Mouse (Mus musculus): Measurements from ENCODE around the gene Clps.

The Clps gene

DNA sequence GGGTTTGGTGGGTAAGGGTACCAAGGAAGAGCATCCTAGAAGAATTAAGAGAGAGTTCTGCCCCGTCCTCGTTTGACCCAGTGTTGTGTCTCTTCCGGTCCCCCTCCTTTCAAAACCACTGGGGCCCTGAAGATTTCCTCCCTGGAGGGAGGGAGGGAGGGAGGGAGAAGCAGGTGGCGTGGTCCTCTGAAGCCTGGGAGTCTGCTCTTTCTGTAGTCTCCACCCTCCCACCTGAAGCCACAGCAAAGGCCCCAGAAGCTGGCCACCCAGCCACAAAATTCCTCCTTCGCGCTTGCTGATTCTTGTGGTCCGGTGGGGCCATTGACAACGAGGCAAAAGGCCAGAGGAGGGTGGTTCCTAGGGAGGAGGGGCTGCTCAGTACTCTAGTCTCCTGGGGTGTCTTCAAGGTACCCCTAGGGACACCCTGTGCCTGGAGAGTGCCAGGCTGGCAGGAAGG, 41.9 kb downstream of the Clps start:
- no peak for DNase-seq (ENCODE audit: low spot score in 2 of 2)

DNA sequence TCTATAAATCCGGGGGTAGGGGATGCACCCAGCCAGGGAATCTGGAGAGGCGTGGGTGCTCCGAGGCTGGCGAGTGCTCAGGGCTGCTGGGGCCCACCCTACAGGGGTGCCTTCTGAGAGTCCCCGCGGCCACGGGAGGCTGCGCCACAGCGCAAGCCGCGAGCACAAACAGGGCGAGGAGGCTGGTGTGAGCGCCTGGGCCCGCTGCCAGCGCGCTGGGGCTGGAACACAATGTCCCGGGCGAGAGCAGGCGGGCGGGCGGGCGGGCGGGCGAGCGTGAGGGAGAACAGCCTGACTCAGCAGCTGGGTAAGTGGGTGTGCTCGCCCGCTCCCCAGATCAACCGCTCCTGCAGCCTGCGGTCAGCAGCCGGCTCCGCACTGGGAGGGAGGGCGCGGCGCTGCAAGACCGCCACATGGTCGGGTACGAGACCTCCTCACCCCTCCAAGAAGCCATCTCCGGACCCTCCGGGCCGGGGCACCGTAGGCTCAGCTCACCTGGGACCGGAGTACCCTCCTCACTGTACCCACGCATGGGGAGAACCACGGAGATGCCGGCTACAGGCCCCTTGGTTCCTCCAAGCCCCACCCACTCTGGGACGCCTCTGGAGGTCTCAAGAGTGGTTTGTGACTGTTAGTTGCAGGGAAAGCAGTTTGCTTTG, 42.5 kb downstream of the Clps start:
- peak; percentile 54 to 63 for DNase-seq (ENCODE audit: low spot score in 2 of 2)

DNA sequence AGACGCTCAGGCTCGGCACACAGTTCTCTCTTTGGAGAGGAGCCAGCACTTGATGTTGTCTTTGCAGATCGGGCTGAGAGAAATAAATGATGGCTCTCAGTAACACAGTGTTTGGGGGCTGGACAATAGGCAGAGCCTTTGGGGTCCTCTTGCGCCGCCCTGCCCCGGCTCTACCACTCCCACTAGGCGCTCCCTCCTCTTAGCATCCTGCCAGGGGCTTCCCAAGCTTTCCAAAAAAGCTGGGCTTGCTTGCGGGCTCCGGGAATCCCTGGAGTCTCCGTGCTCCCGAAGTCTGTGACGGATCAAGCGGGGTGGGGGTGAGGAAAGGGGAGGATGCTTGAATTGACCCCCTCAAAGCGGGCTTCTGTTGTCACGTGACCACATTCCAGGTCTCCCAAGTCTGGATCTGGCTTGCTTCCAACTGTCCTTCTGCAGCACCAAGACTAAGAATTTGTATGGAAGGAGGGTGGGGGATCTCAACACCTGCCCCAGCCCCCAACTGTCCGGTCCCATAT, 43.1 kb downstream of the Clps start, which contains the start of gene Fkbp5:
Gene Fkbp5, minus strand, starts transcription at position 87 of the 515 bp plus-strand sequence.
- peak in 1 of 2 experiments; percentile 29 for DNase-seq (ENCODE audit: low spot score in 2 of 2)

- DNase-seq (ENCODE audit: low spot score in 2 of 2) = no peak
Measured at GRCm38 (mm10) chr17:28516881-28517280, 43.7 kb downstream of the Clps start.

DNA sequence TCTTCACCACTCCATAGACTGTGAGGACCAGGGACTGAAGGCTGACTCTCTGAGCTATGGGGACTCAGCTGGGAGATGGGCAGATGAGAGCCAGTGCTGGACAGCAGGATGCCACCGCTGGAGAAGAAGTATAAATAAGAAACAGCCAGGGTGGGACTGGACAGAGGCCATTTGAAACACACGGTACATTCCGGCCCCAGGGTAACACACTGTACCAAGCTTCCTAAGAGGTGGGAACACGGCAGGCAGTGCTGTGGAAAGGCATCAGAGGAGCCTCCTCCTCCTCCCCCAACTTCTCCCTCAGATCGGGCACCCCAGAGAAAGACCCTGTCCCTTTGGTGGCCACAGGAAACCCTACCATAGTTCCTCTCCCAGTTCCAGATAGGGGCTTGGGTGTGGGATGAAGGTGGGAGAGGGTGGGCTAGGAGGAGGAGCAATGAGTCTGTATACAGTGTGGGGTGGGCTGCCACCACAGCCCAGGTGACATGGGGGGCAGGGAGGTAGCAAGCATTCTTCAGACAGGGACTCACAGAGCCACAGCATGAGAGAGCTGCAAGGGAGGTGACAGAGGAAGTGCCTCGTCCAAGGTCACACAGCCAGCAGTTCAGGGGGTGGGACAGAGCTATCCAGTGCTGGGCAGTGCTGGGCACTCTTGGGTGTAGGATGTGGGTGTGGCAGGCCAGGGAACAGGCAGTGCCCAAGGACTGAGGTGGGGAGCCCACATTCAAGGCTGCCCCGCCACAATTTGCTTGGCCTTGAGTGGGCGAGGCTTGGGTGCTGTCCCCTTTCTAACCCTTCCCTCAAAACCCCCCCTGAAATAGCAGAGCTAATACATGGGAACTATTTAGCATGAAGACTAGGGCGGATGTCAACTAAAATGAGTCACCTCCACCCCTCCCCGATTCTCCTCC, 44.9 kb downstream of the Clps start:
- no peak for DNase-seq (ENCODE audit: low spot score in 2 of 2)

DNA sequence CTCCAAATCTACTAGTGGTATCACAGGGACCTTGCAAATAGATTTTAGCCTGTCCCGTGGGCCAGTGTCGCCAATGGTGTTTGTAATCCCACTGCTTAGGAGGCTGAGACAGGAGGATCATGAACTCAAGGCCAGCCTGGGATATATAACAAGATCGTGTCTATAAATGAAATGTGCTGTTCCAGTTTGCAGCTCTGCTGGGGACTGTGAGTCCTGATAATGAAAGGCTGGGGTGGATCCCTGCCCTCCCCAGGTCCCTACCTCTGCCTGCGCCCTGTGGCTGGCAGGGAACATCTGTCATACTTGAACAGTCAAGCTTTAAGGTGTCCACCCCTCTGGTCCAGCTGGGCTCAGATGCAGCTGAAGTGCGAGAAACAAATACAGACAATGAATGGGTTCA, 46.0 kb downstream of the Clps start:
- no peak for DNase-seq (ENCODE audit: low spot score in 2 of 2)

GRCm38 (mm10) chr17:28513844-28514243, 46.7 kb downstream of the Clps start:
- DNase-seq (ENCODE audit: low spot score in 2 of 2) = no peak

- no peak for DNase-seq (ENCODE audit: low spot score in 2 of 2)
Measured at GRCm38 (mm10) chr17:28513337-28513736, 47.2 kb downstream of the Clps start.

DNA sequence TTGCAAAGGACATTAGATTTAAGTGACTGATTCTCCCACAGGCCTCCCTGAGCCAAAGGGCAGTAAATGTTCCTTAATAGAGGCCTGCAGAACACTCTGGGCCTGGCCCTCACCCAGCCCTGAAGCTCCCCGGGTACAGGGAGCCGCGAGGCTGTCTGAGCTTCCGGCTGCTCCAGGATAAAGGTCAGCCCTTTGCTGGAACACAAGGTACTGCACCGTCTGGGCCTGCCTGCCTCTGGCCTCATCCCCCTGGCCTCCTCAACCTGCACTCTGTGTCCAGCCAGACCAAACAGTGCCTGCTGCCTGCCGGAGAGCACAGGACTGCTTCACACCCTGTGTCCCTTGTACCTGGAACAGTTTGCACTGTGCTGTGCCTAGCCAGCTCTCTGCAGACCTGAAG, 47.9 kb downstream of the Clps start:
- DNase-seq (ENCODE audit: low spot score in 2 of 2) = no peak

DNA sequence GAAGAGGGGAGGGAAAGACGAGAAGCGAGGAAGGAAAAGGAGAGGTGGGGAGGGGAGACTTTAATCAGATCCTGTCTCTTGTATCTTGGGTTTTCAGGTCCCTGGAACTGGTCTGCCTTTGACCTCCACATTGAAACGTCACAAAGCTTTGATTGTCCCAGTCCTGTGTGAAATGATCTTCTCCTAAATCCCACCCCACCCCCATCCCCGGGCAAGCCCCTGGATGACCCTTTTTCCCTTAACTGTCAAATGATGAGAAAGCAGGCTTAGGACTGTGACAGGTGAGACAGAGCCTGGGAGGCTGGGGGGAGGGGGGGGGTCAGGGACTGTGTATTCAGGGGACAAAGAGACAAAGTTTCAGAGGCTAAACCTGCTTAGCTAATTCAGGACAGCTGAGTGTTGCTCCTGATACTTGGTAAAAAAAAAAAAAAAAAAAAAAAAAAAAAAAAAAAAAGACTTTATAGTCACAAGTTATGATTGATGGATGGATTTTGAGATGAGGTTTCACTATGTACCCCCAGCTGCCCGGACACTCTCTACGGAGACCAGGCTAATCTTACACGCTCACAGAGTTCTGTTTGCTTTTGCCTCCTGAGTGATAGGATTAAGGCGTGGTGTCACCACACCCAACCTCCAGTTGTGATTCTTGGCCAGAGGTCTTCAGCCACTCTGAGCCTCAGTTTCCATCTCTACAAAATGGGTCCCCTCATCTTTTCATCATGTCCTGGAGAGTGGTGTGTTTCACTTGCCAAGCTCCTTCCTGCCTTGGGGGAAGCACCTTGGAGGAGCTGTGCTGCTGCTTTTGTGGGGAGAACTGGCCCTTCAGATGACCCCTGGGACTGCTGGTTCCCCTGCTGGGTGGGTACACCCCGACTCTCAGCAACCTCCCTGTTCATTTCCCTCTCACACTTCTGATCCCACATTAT, 48.7 kb downstream of the Clps start:
- DNase-seq (ENCODE audit: low spot score in 2 of 2) = no peak

GRCm38 (mm10) chr17:28510445-28511342, 49.9 kb downstream of the Clps start:
- no peak for DNase-seq (ENCODE audit: low spot score in 2 of 2)

All from cerebellum, postnatal 4 days (tissue).